Mouse (Mus musculus) forebrain, embryonic 15.5 days (tissue): ENCODE results near the gene Pp2d1. TPM values are rescaled to one million over a fixed set of nuclear protein-coding genes. Genes with fewer than 3 reads are reported as not detected.
"Not testable (repeated sequence)": the region's sequence is repeated elsewhere in the genome, so short reads cannot be mapped to it uniquely, and the experiment has no call there.

Experiments used
- ATAC-seq: fragments of 200-750 bp; cut with Nextera tagmentation; replicated peaks from 2 replicates; pipeline ENCODE4 v1.8.0; 2017; ENCODE audit warnings: mild to moderate bottlenecking, moderate TSS enrichment, moderate library complexity
- H3K27ac ChIP-seq: fragments of 300-500 bp; sonication (generic); replicated peaks from 2 replicates; pipeline ENCODE4 v1.5.1; 2015; ENCODE audit warnings: mild to moderate bottlenecking, inconsistent platforms
- H3K27me3 ChIP-seq: fragments of 300-500 bp; sonication (generic); 2 replicates; pipeline ENCODE4 v1.6.1; 2015; ENCODE audit warnings: inconsistent platforms
- H3K36me3 ChIP-seq: fragments of 300-500 bp; sonication (generic); 2 replicates; pipeline ENCODE4 v1.6.1; 2015; ENCODE audit warnings: mild to moderate bottlenecking, inconsistent platforms
- H3K4me1 ChIP-seq: fragments of 300-500 bp; sonication (generic); 2 replicates; pipeline ENCODE4 v1.6.1; 2015; ENCODE audit warnings: inconsistent platforms
- H3K4me2 ChIP-seq: fragments of 300-500 bp; sonication (generic); replicated peaks from 2 replicates; pipeline ENCODE4 v1.6.1; 2015; ENCODE audit warnings: mild to moderate bottlenecking, inconsistent platforms
- H3K4me3 ChIP-seq: fragments of 300-500 bp; sonication (generic); 2 replicates; pipeline ENCODE4 v1.5.1; 2015; ENCODE audit warnings: mild to moderate bottlenecking, inconsistent platforms
- H3K9ac ChIP-seq: fragments of 300-500 bp; sonication (generic); replicated peaks from 2 replicates; pipeline ENCODE4 v1.6.1; 2015; ENCODE audit warnings: mild to moderate bottlenecking, inconsistent platforms
- H3K9me3 ChIP-seq: fragments of 300-500 bp; sonication (generic); 2 replicates; pipeline ENCODE4 v1.6.1; 2016; ENCODE audit warnings: inconsistent platforms
- WGBS: fragments of 180-500 bp; shearing (Covaris S2); methylation state at CpG from one replicate; pipeline ENCODE4 v1.1.7; 2015; ENCODE audit warnings: mixed read lengths; 5-methylcytosine and 5-hydroxymethylcytosine counted together
- polyA plus RNA-seq: library from polyadenylated mRNA; unstranded; fragments of >200 nt; fragmentation: Nextera tagmentation; extraction: Ambion mirVana; gene quantifications from 2 replicates; pipeline ENCODE4 v1.2.1, GENCODE M21; 2015

The Pp2d1 gene
- polyA plus RNA-seq, 1 experiment from 2014 or later = 0.73 TPM

DNA sequence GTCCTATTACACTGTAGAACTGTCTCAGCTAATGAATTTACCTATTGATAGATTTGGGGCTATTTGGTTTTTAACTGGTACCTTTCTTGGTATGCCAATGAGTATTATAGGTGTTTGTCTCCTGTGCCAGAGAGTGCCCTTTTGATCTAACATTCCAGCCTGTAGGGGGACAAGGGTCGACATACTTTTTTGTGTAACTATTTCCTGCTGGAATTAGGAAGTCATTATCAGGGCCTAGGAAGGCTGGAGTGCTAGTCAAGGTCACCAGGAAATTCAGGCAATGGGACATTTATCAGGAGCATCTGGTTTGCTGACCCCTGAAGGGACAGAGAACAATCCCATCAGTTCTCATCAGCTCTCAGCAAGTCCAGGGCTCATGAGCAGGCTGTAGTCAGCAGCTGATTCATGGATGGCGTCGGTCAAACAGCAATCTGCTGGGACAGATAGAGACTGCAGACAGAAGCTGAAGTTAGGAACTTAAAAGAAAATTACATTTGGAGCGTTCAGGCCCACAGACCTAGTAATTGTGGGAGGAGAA lies 33.8 kb upstream of the Pp2d1 start:
- no peak for ATAC-seq
- 80% methylated on average over 4 of the region's 4 CpGs for WGBS
- no peaks in the 10 kb centered on the region for H3K9me3 ChIP-seq

DNA sequence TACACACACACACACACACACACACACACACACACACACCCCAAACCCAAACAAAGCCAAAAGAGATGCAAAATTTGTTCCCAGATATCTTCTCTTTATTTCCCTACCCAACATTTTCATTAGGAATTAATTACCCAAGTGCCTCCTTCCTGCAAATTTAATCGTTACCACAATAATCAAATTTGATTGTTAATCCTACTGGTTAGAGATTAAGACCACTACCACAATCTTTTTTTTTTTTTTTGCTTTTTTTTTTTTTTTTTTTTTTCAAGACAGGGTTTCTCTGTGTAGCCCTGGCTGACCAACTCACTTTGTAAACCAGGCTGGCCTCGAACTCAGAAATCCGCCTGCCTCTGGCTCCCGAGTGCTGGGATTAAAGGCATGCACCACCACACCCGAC lies 31.7 kb upstream of the Pp2d1 start:
- H3K4me3 ChIP-seq, H3K9ac ChIP-seq, H3K9me3 ChIP-seq, H3K27ac ChIP-seq, H3K36me3 ChIP-seq, ATAC-seq, H3K4me2 ChIP-seq, H3K27me3 ChIP-seq: not testable (repeated sequence)
- WGBS = 87% methylated on average over 5 of the region's 5 CpGs
- H3K4me1 ChIP-seq = peaks cover 31% of the 10 kb centered on the region

More for the DNA sequence above, 33.8 kb upstream of the Pp2d1 start:
- H3K9ac ChIP-seq = no peak overlapping the region
- H3K4me3 ChIP-seq = no peak overlapping the region
- H3K36me3 ChIP-seq = no peaks in the 10 kb centered on the region
- H3K27ac ChIP-seq = no peak overlapping the region
- peaks cover 23% of the 10 kb centered on the region for H3K4me1 ChIP-seq
- no peaks in the 10 kb centered on the region for H3K27me3 ChIP-seq
- no peak overlapping the region for H3K4me2 ChIP-seq

DNA sequence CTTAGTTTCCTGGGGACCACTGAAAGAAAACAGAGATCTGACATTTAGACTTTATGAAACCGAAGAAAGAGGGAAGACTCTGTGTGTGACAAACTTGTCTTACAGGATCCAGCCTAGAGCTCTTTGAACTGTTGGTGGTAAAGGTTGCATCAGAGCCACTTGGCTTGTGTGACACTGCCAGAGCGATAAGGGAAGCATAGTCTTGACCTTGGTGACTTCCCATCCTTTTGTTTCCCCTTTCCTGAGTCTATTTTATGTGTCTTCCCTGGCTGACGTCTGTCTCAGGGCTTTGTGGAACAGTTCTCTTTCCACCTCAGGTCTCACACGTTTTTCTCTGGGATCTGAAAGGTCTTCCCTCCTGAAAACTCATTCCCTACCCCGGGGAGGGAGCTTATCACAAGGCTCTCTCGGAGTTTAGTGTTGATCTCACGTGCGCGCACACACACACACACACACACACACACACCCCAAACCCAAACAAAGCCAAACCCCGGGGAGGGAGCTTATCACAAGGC lies 31.2 kb upstream of the Pp2d1 start:
- Histone ChIP-seq H3K9me3 (no peaks in the 10 kb centered on the region), H3K27ac (no peak overlapping the region), H3K4me1 (peaks cover 34% of the 10 kb centered on the region), H3K4me3 (no peak overlapping the region), H3K36me3 (no peaks in the 10 kb centered on the region), H3K9ac (no peak overlapping the region), H3K27me3 (no peaks in the 10 kb centered on the region), H3K4me2 (no peak overlapping the region)
- no peak for ATAC-seq
- WGBS = 48% methylated on average over 10 of the region's 10 CpGs

DNA sequence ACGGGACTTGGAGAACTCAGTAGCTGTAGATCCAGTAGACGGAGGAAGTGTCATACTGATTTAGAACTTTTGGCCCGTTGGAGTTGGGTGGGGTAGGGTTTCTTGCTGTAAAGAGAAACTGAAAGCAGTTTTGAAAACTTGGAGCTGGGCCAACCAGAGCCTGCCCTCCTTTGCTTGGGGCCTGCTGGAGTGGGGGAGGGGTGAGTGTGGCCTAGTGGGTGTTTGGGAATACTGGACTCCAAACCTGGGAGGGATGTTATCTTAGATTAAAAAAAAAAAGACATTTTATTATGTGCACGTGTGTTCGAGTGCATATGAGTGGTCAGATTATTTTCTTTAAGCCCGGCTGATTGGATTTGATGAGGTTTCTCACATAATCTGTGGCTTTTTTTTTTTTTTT lies 30.6 kb upstream of the Pp2d1 start:
- Histone ChIP-seq H3K9ac (no peak overlapping the region), H3K9me3 (no peaks in the 10 kb centered on the region), H3K4me2 (peak overlapping the region; percentile 30), H3K36me3 (no peaks in the 10 kb centered on the region), H3K4me1 (peaks cover 34% of the 10 kb centered on the region), H3K4me3 (no peak overlapping the region), H3K27ac (peak overlapping the region; percentile 49; the same call in 1 of the 2 replicates), H3K27me3 (no peaks in the 10 kb centered on the region)
- 30% methylated on average over 6 of the region's 6 CpGs for WGBS
- no peak for ATAC-seq

DNA sequence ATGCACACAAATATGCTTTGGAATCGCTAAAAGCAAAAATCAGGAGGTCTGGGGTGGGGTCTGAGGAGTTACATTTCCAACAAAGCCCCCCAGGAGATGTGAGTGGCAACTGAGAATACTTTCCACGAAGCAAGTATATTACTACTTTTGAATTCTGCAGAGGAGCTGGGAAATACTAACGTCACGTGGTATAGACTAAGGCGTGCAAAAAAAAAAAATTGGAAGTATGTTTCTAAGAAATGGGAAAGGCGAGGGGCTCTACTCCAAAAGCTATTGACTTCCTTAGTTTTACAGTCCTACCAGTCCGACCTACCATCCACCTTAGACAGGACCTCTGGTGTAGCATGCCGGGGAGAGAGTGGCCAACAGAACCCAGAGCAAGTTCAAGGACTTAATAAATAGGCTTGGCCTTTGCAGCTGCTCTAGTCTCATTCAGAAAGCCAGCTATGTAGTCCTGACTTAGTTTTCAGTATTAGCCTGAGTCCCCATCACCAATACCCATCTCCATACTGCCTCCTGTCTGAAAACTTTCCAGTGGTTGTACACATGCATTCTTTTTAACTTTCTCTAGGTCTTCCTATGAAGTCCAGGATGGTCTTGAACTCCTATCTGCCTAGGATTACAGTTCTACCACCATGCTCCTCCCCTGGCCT lies 29.6 kb upstream of the Pp2d1 start:
- Histone ChIP-seq H3K9ac (peak overlapping the region; percentile 68), H3K27ac (peak overlapping the region; percentile 93), H3K36me3 (no peaks in the 10 kb centered on the region), H3K4me3 (peak overlapping the region; percentile 61), H3K27me3 (no peaks in the 10 kb centered on the region), H3K4me2 (peak overlapping the region; percentile 91), H3K9me3 (no peaks in the 10 kb centered on the region), H3K4me1 (peaks cover 34% of the 10 kb centered on the region)
- no peak for ATAC-seq
- 31% methylated on average over 8 of the region's 8 CpGs for WGBS

DNA sequence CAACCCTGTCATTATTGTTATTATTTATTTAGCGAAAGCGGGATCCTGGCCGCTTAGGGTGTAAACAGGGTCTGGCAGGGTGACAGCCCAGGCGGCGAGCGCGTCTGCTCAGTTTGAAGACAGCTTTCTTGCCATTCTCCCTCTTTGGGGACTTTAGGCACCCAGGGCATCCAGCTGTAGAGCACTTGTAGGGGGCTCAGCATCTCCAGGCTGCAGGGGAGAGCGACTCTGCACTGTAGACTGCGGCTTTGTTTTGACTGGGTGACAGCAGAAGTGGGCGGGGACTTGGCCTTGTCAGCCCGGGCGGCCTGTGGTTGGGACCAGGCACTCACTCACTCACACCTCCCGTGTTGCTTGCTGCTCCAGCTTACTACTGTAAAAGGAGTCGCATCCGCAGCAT lies 28.9 kb upstream of the Pp2d1 start:
- peak; percentile 88 for ATAC-seq
- H3K4me1 ChIP-seq = peaks cover 34% of the 10 kb centered on the region
- H3K4me3 ChIP-seq = peak overlapping the region; percentile 61
- H3K27me3 ChIP-seq = no peaks in the 10 kb centered on the region
- H3K9ac ChIP-seq = peak overlapping the region; percentile 68
- H3K27ac ChIP-seq = peak overlapping the region; percentile 93
- no peaks in the 10 kb centered on the region for H3K36me3 ChIP-seq
- peak overlapping the region; percentile 91 for H3K4me2 ChIP-seq
- H3K9me3 ChIP-seq = no peaks in the 10 kb centered on the region
- WGBS = 0% methylated on average over 15 of the region's 15 CpGs

DNA sequence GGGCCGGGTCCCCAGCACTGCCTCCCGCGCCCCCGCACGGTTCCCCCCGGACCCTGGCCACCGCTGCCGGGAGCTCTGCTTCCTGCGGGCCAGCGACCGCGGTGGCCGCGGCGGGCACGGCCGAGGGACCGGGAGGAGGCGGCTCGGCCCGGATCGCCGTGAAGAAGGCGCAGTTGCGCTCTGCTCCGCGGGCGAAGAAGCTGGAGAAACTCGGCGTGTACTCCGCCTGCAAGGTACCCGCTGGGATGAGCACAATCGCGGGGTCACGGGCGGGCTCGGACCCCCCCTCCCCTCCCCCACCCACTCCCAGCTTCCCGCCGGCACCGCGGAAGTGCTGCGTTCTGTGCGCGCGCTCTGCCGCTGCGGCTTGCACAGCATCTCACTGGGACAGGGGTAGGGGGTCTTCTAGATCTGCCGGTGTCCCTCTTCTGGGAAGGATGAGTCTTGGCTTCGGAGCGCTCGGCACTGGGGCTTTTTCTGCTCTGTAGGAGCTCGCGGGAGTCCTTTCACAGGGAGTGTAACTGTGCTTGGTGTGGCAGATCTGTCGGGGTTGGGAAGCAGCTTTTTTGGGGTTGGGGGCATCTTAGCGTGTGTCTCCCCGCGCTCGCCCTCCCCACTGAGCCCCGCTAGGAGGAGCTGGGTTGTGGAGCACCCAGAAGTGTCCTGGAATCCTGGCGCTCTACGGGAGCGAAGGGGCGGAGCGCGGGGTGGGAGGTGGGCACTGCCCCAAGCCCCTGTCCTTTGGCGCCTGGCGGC lies 28.3 kb upstream of the Pp2d1 start:
- Histone ChIP-seq H3K4me2 (peak overlapping the region; percentile 91), H3K4me3 (peak overlapping the region; percentile 61), H3K9me3 (no peaks in the 10 kb centered on the region), H3K27me3 (no peaks in the 10 kb centered on the region), H3K4me1 (peaks cover 34% of the 10 kb centered on the region), H3K27ac (peak overlapping the region; percentile 93), H3K9ac (peak overlapping the region; percentile 68), H3K36me3 (no peaks in the 10 kb centered on the region)
- WGBS = under 1% methylated on average over 62 of the region's 67 CpGs
- peak; percentile 75 for ATAC-seq

DNA sequence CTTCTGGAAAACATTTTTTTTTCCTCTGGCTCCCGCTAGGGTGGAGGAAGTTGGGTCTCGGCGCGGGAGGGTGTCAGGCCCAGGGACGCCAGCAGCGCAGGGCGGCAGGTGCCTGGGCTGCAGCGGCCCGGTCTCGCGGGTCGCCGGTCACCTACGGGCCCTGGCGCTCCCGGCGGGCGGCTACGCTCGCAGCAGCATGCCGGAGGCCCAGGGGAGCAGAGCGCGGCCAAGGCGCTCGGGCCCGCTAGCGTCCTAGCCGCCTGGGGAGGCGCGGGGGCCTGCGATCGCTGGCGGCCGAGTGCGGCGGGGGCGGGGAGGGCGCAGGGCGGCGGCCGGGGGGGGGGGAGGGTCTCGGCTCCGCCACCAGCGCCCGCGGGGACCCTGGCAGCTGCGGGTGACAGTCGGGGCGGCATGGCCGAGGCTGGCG lies 27.7 kb upstream of the Pp2d1 start:
- Histone ChIP-seq H3K27me3 (no peaks in the 10 kb centered on the region), H3K4me2 (peak overlapping the region; percentile 91), H3K9ac (peak overlapping the region; percentile 68), H3K36me3 (no peaks in the 10 kb centered on the region), H3K9me3 (no peaks in the 10 kb centered on the region), H3K4me1 (peaks cover 34% of the 10 kb centered on the region), H3K27ac (peak overlapping the region; percentile 93), H3K4me3 (peak overlapping the region; percentile 61)
- ATAC-seq = peak; percentile 63
- WGBS = 0% methylated on average over 24 of the region's 51 CpGs

DNA sequence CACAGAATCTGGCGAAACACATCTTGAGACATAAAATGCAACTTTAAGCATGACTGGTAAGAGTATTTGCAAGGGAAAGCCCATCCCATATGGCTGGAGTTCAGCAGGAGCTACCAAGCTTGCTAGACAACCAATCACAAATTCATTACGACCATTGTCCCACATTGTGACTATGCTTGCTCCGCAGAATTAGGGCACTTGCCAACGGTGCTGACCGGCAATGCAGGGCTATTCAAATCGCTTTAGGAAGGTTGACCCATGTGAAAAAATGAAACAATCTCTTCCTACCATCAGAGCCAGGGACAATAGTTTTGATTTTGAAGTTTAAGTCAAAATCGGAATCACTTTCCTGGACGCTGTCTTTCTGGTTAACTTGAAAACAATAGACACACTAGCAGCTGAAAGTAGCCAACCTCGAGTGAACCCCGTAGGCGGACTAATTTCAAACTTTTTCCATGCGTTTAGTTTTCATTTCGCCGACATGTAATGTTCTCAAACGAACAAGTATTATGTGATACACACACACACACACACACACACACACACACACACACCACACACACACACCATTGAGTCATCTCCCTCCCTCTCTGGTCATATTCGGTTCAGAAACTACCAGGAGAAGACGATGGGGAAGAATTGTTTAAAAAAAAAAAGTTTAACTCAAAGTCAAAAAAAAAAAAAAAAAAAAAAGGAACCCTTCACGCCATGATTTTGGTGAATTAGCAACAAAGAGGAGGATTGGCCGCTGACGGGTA lies 27.1 kb upstream of the Pp2d1 start, which contains the start of gene Kat2b:
TSS of gene Kat2b (plus strand) at position 701 of the 758 bp plus-strand sequence.
- H3K9ac ChIP-seq = peak within 1 kb of the TSS; percentile 68
- H3K4me3 ChIP-seq = peak within 1 kb of the TSS; percentile 61
- WGBS = 1% methylated on average over 20 of the region's 20 CpGs
- peaks cover 34% of the 10 kb centered on the region for H3K4me1 ChIP-seq
- no peaks in the 10 kb centered on the region for H3K36me3 ChIP-seq
- peak within 1 kb of the TSS; percentile 91 for H3K4me2 ChIP-seq
- H3K27ac ChIP-seq = peak within 1 kb of the TSS; percentile 93
- no peaks in the 10 kb centered on the region for H3K27me3 ChIP-seq
- H3K9me3 ChIP-seq = no peaks in the 10 kb centered on the region
- no peak for ATAC-seq

DNA sequence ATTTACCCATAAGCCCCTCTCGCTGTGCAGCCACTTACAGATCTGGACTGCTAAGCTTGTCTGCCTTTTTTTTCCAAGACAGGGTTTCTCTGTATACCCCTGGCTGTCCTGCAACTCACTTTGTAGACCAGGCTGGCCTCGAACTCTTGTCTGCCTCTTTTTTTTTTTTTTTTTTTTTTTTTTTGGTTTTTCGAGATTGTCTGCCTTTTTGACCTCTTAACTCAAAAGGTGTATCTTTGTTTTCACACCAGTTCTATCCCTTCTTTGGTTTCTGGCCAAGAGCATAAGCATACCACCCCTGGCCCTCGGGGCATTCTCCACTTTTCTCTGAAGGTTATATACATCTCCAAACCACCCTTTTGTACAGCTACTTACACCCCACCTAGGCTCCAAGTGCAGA lies 25.6 kb upstream of the Pp2d1 start:
- Histone ChIP-seq H3K4me1 (peaks cover 27% of the 10 kb centered on the region), H3K4me3 (no peak overlapping the region), H3K36me3 (no peaks in the 10 kb centered on the region), H3K27me3 (no peaks in the 10 kb centered on the region), H3K9me3 (no peaks in the 10 kb centered on the region), H3K4me2 (no peak overlapping the region), H3K9ac (no peak overlapping the region), H3K27ac (no peak overlapping the region)
- WGBS = 87% methylated on average over 4 of the region's 4 CpGs
- no peak for ATAC-seq

DNA sequence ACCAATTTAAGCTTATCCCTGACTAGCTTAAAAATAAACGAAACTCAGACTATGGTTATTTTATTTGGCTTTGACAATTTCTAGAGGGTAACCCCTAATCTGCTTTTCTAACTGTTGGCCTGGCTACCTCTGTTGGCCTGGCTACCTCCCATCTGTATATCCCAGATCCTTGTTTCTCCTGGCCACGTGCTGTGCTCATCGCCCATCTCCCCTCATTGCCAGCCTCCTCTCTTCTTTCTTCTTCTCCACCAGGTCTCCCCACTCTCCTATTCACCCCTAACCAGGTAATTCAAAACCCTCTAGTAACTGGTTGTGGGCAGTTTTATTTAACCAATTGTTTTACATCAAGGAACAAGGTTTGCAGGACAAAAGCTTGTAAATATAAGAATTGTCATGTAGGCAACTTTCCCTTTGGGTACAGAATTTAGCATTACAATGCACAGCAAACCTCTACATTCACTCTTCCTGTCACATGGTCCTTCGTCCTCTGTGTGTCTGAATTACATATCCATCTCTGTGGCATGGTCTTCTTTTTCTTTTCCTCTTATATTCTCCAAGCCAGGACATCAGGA lies 22.3 kb upstream of the Pp2d1 start:
- Histone ChIP-seq H3K27me3 (no peaks in the 10 kb centered on the region), H3K9ac (no peak overlapping the region), H3K36me3 (no peaks in the 10 kb centered on the region), H3K4me1 (peaks cover 9% of the 10 kb centered on the region), H3K4me3 (no peak overlapping the region), H3K4me2 (no peak overlapping the region), H3K27ac (no peak overlapping the region), H3K9me3 (no peaks in the 10 kb centered on the region)
- 79% methylated on average over 4 of the region's 4 CpGs for WGBS
- ATAC-seq = no peak
